Mouse (Mus musculus) thymus, adult 2 months (tissue): ENCODE results near the gene Pkhd1.

ENCODE experiments used
- CTCF ChIP-seq: fragments of 200-500 bp; IDR thresholded peaks from 2 replicates; pipeline ENCODE4 v1.5.1; 2012; ENCODE audit warnings: mild to moderate bottlenecking, control low read depth, low read length, moderate library complexity, borderline replicate concordance; ENCODE audit not compliant: control insufficient read depth, poor library complexity, insufficient read depth; ENCODE audit errors: extremely low read depth
- POLR2A ChIP-seq: fragments of 200-500 bp; IDR thresholded peaks from 2 replicates; pipeline ENCODE4 v1.6.1; 2012; ENCODE audit warnings: mild to moderate bottlenecking, low read length, control low read depth, moderate library complexity; ENCODE audit not compliant: control insufficient read depth, poor library complexity, insufficient read depth; ENCODE audit errors: extremely low read depth

DNA sequence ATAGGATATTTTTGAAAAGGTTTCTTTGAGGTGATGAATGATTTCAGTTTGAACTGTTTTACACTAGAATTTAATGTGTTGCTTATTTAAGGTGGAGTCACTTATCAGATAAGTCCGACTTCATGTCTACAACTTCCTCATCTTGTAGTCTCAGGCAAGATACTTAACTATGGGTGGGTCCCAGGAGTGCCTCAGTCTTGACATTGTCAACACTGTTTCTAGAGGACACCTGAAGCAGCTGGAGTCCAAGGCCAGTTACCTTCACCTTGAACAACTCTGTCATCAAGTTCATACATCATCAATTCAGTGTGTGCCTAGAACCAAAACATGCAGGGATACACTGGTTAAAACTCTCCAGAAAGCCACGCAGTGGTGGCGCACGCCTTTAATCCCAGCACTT, 5.5 kb upstream of the Pkhd1 start:
- TF ChIP-seq CTCF (no peak), POLR2A (no peak)
